Mouse (Mus musculus): ENCODE measurements around the gene Gigyf1.

- TF ChIP-seq POLR2A (IDR thresholded peaks at IDR 0.05; ENCODE audit: borderline replicate concordance, low read depth, low read length) (no peak), CTCF (IDR thresholded peaks at IDR 0.05; ENCODE audit: low read depth, low read length) (no peak)
These were observed 9.1 kb downstream of the Gigyf1 start for GRCm38 (mm10) chr5:137527413-137527812.

Measured in bone marrow macrophage, adult 2 months (primary cell).